Comparison of ENCODE assay signal across 14 mouse cellular contexts in genomic region chr2:38661398-38661797, GRCm38 (mm10). TPM values are rescaled to one million over a fixed set of nuclear protein-coding genes. Genes with fewer than 3 reads are reported as not detected.
DNase-seq lines count a peak whose midpoint lies in the region; ATAC-seq and TF ChIP-seq lines count a peak whose summit lies in the region.
"Had no signal": no experiment of that assay in that cellular context is flagged by ENCODE, and none has a peak within 500 bp of the region (broad histone marks: within the 10 kb centered on the region; RNA-seq: fewer than 3 reads in every experiment).

No protein-coding gene starts in this region.

- 6% methylated on average over 1 of the region's 1 CpGs for WGBS in embryonic facial prominence, embryonic 11.5 days
- WGBS in embryonic facial prominence, embryonic 10.5 days: 3% methylated on average over 1 of the region's 1 CpGs
- 3% methylated on average over 1 of the region's 1 CpGs for WGBS in liver, postnatal 0 days (ENCODE audit: insufficient replicate concordance)
- 0% methylated on average over 1 of the region's 1 CpGs for WGBS in liver, embryonic 12.5 days (ENCODE audit: insufficient replicate concordance)

- DNase-seq in embryonic facial prominence, embryonic 11.5 days (ENCODE audit: low spot score): peak; percentile 22
- DNase-seq in embryonic facial prominence, embryonic 10.5 days (ENCODE audit: low spot score): no peak
- no peak for DNase-seq in liver, postnatal 0 days
- peak; percentile 34 for DNase-seq in MEL-GATA-1-ER (ENCODE audit: extremely low read depth, low read depth)
- DNase-seq in retina, postnatal 1 day: peak; percentile 45
- DNase-seq in left cerebral cortex, adult 18-20 months (ENCODE audit: low spot score in 2 of 2): no peak
- no peak for DNase-seq in frontal cortex, postnatal 14 days (ENCODE audit: low spot score in 2 of 2)
- DNase-seq: cerebellum, adult 11-12 months had no signal

- H3K9ac ChIP-seq in embryonic facial prominence, embryonic 11.5 days (replicated peaks; ENCODE audit: low read length): no peak overlapping the region
- H3K9ac ChIP-seq in liver, postnatal 0 days (replicated peaks): no peak overlapping the region
- H3K9ac ChIP-seq in liver, embryonic 12.5 days: no peak overlapping the region
- H3K9ac ChIP-seq: neural tube, embryonic 15.5 days had no signal

- H3K36me3 ChIP-seq in embryonic facial prominence, embryonic 11.5 days (replicated peaks; ENCODE audit: control insufficient read depth, insufficient read depth, low read depth, low read length): no peaks in the 10 kb centered on the region
- no peaks in the 10 kb centered on the region for H3K36me3 ChIP-seq in embryonic facial prominence, embryonic 10.5 days (replicated peaks)
- no peaks in the 10 kb centered on the region for H3K36me3 ChIP-seq in liver, postnatal 0 days (replicated peaks; ENCODE audit: insufficient read depth, low read length)
- H3K36me3 ChIP-seq in liver, embryonic 12.5 days: no peaks in the 10 kb centered on the region
- H3K36me3 ChIP-seq: neural tube, embryonic 15.5 days had no signal

- peak; percentile 59 for TF ChIP-seq CTCF in liver, postnatal 0 days (IDR thresholded peaks at IDR 0.05; ENCODE audit: low read depth)

- H3K27me3 ChIP-seq in embryonic facial prominence, embryonic 11.5 days (ENCODE audit: control insufficient read depth, insufficient read depth, low read length): no peaks in the 10 kb centered on the region; the same call in 1 of the 2 replicates
- H3K27me3 ChIP-seq in embryonic facial prominence, embryonic 10.5 days (replicated peaks; ENCODE audit: low read depth, poor library complexity, severe bottlenecking): peaks cover 7% of the 10 kb centered on the region
- H3K27me3 ChIP-seq in liver, postnatal 0 days (ENCODE audit: insufficient read depth, low read length): no peaks in the 10 kb centered on the region
- H3K27me3 ChIP-seq in liver, embryonic 12.5 days (replicated peaks): peaks cover 35% of the 10 kb centered on the region
- H3K27me3 ChIP-seq: neural tube, embryonic 15.5 days had no signal

- H3K4me1 ChIP-seq in embryonic facial prominence, embryonic 11.5 days (ENCODE audit: control insufficient read depth, insufficient read depth, low read length): no peaks in the 10 kb centered on the region
- H3K4me1 ChIP-seq in embryonic facial prominence, embryonic 10.5 days: peaks cover 8% of the 10 kb centered on the region; the same call in 1 of the 2 replicates
- H3K4me1 ChIP-seq in liver, postnatal 0 days (ENCODE audit: insufficient read depth): no peaks in the 10 kb centered on the region
- H3K4me1 ChIP-seq in liver, embryonic 12.5 days: peaks cover 8% of the 10 kb centered on the region; the same call in 1 of the 2 replicates

- H3K9me3 ChIP-seq in embryonic facial prominence, embryonic 11.5 days (replicated peaks; ENCODE audit: control insufficient read depth, low read length): no peaks in the 10 kb centered on the region
- no peaks in the 10 kb centered on the region for H3K9me3 ChIP-seq in embryonic facial prominence, embryonic 10.5 days
- no peaks in the 10 kb centered on the region for H3K9me3 ChIP-seq in liver, postnatal 0 days (ENCODE audit: low read length)
- H3K9me3 ChIP-seq in liver, embryonic 12.5 days (replicated peaks): no peaks in the 10 kb centered on the region
- H3K9me3 ChIP-seq: neural tube, embryonic 15.5 days had no signal

- H3K4me2 ChIP-seq in embryonic facial prominence, embryonic 11.5 days (ENCODE audit: low read depth, low read length): no peak overlapping the region
- no peak overlapping the region for H3K4me2 ChIP-seq in liver, postnatal 0 days (ENCODE audit: low read depth, low read length)
- no peak overlapping the region for H3K4me2 ChIP-seq in liver, embryonic 12.5 days
- H3K4me2 ChIP-seq: neural tube, embryonic 15.5 days had no signal

- H3K4me3 ChIP-seq in embryonic facial prominence, embryonic 11.5 days (ENCODE audit: low read depth, low read length): no peak overlapping the region
- H3K4me3 ChIP-seq in embryonic facial prominence, embryonic 10.5 days: no peak overlapping the region
- no peak overlapping the region for H3K4me3 ChIP-seq in liver, postnatal 0 days (ENCODE audit: low read depth, low read length)
- no peak overlapping the region for H3K4me3 ChIP-seq in liver, embryonic 12.5 days
- H3K4me3 ChIP-seq: neural tube, embryonic 15.5 days had no signal

- no peak for ATAC-seq in embryonic facial prominence, embryonic 11.5 days (replicated peaks; ENCODE audit: insufficient number of reproducible peaks, low FRiP score, low TSS enrichment, low read depth)
- ATAC-seq in liver, postnatal 0 days: no peak
- no peak for ATAC-seq in liver, embryonic 12.5 days
- ATAC-seq: inflammation-experienced regulatory T-cells, adult 6 months had no signal

- no peak overlapping the region for H3K27ac ChIP-seq in embryonic facial prominence, embryonic 11.5 days (replicated peaks; ENCODE audit: low read depth, low read length)
- H3K27ac ChIP-seq in embryonic facial prominence, embryonic 10.5 days (replicated peaks): no peak overlapping the region
- no peak overlapping the region for H3K27ac ChIP-seq in liver, postnatal 0 days (ENCODE audit: low read depth)
- H3K27ac ChIP-seq in liver, embryonic 12.5 days: no peak overlapping the region
- H3K27ac ChIP-seq: neural tube, embryonic 15.5 days had no signal

- no peak for TF ChIP-seq EP300 in liver, postnatal 0 days (IDR thresholded peaks at IDR 0.05; ENCODE audit: low read depth)

RNA-seq across cellular contexts. Expression of gene Psmb7, which starts 17.5 kb away (rescaled TPM):
- 363 and 368 TPM in 2 replicates for polyA plus RNA-seq in embryonic facial prominence, embryonic 11.5 days (2014; fragmentation: Nextera tagmentation; extraction: Ambion mirVana)
- 331 and 334 TPM in 2 replicates for polyA plus RNA-seq in embryonic facial prominence, embryonic 10.5 days (2016; fragmentation: Nextera tagmentation; extraction: Ambion mirVana)
- 112 and 120 TPM in 2 replicates for polyA plus RNA-seq in liver, postnatal 0 days (2015; fragmentation: Nextera tagmentation; extraction: Ambion mirVana)
- polyA plus RNA-seq in liver, embryonic 12.5 days (2016; fragmentation: Nextera tagmentation; extraction: Ambion mirVana): 195 and 196 TPM in 2 replicates
- total RNA-seq in left cerebral cortex, adult 18-20 months (2021): 100 to 1,000 TPM; 206 to 207 TPM

RNA-seq across cellular contexts. Expression of gene Nr5a1, which starts 52.9 kb away (rescaled TPM):
- polyA plus RNA-seq in embryonic facial prominence, embryonic 11.5 days (2014; fragmentation: Nextera tagmentation; extraction: Ambion mirVana): 0.70 and 0.93 TPM in 2 replicates
- polyA plus RNA-seq in embryonic facial prominence, embryonic 10.5 days (2016; fragmentation: Nextera tagmentation; extraction: Ambion mirVana): 0.34 and 0.97 TPM in 2 replicates
- polyA plus RNA-seq in liver, postnatal 0 days (2015; fragmentation: Nextera tagmentation; extraction: Ambion mirVana): not detected in 2 replicates
- polyA plus RNA-seq in liver, embryonic 12.5 days (2016; fragmentation: Nextera tagmentation; extraction: Ambion mirVana): 0.04 TPM in 1 of 2 replicates, not detected in the other
- total RNA-seq in left cerebral cortex, adult 18-20 months (2021): not detected
- total RNA-seq: heart, adult 8-10 months; left cerebral cortex, postnatal 14 days; megakaryocyte progenitor cell, adult 5-6 weeks had no signal
- polyA plus RNA-seq: inflammation-experienced regulatory T-cells, adult 6 months had no signal

Comparison
In these comparisons a context has a peak if more than half of its experiments do, and no peak if none do; other contexts are left out.
1. DNase-seq: peak in embryonic facial prominence, embryonic 11.5 days (single experiment), MEL-GATA-1-ER (single experiment) and retina, postnatal 1 day (single experiment); none in embryonic facial prominence, embryonic 10.5 days (single experiment), liver, postnatal 0 days (single experiment), left cerebral cortex, adult 18-20 months (0 of 2) and frontal cortex, postnatal 14 days (0 of 2).